Mouse (Mus musculus) limb, embryonic 14.5 days (tissue): ENCODE measurements around the gene Gm10392. TPM values are rescaled to one million over a fixed set of nuclear protein-coding genes. Genes with fewer than 3 reads are reported as not detected.

Experiments
- ATAC-seq: fragments of 200-750 bp; cut with Nextera tagmentation; 2 replicates; pipeline ENCODE4 v1.8.0; 2017; ENCODE audit warnings: low read depth, moderate number of reproducible peaks, moderate TSS enrichment; ENCODE audit not compliant: low FRiP score
- DNase-seq: peaks from one replicate; pipeline ENCODE4 v3.0.0-alpha.2; 2015; ENCODE audit warnings: low spot score
- H3K27ac ChIP-seq: fragments of 300-500 bp; sonication (generic); replicated peaks from 2 replicates; pipeline ENCODE4 v1.5.1; 2014; ENCODE audit warnings: low read depth, mild to moderate bottlenecking, low read length, moderate library complexity, mixed read lengths
- H3K27me3 ChIP-seq: fragments of 300-500 bp; sonication (generic); 2 replicates; pipeline ENCODE4 v1.6.1; 2014; ENCODE audit warnings: low read length, mixed read lengths; ENCODE audit not compliant: control insufficient read depth, insufficient read depth
- H3K36me3 ChIP-seq: fragments of 300-500 bp; sonication (generic); 2 replicates; pipeline ENCODE4 v1.6.1; 2014; ENCODE audit warnings: mild to moderate bottlenecking, low read length, moderate library complexity, mixed read lengths; ENCODE audit not compliant: control insufficient read depth, insufficient read depth
- H3K4me1 ChIP-seq: fragments of 300-500 bp; sonication (generic); 2 replicates; pipeline ENCODE4 v1.6.1; 2014; ENCODE audit warnings: antibody characterized with exemption, low read length, mixed read lengths; ENCODE audit not compliant: control insufficient read depth, insufficient read depth
- H3K4me2 ChIP-seq: fragments of 300-500 bp; sonication (generic); replicated peaks from 2 replicates; pipeline ENCODE4 v1.6.1; 2014; ENCODE audit warnings: low read depth, mild to moderate bottlenecking, low read length, moderate library complexity; ENCODE audit not compliant: severe bottlenecking
- H3K4me3 ChIP-seq: fragments of 300-500 bp; sonication (generic); replicated peaks from 2 replicates; pipeline ENCODE4 v1.5.1; 2014; ENCODE audit warnings: low read length
- H3K9ac ChIP-seq: fragments of 300-500 bp; sonication (generic); 2 replicates; pipeline ENCODE4 v1.6.1; 2014; ENCODE audit warnings: mild to moderate bottlenecking, low read depth, low read length, moderate library complexity; ENCODE audit not compliant: severe bottlenecking
- H3K9me3 ChIP-seq: fragments of 300-500 bp; sonication (generic); 2 replicates; pipeline ENCODE4 v1.6.1; 2016; ENCODE audit warnings: low read length; ENCODE audit not compliant: control insufficient read depth
- POLR2A ChIP-seq: fragments of 200-500 bp; IDR thresholded peaks from 2 replicates; pipeline ENCODE4 v1.8.0; 2012; ENCODE audit warnings: inconsistent platforms, mild to moderate bottlenecking, moderate library complexity, borderline replicate concordance; ENCODE audit not compliant: insufficient read depth, insufficient read length; ENCODE audit errors: extremely low read depth
- WGBS: fragments of 180-500 bp; shearing (Covaris S2); extraction: QIAGEN DNeasy Blood & Tissue Kit; methylation state at CpG from one replicate; pipeline ENCODE4 v1.1.7; 2014; 5-methylcytosine and 5-hydroxymethylcytosine counted together
- polyA plus RNA-seq, 2 experiments: library from polyadenylated mRNA; depleted of rRNA in 1 of 2; stranded (reverse) in 1 of 2; unstranded in 1 of 2; fragments of >200 nt; fragmentation: Nextera tagmentation in 1 of 2; extraction: Ambion mirVana in 1 of 2; gene quantifications; 2 replicates each; pipeline versions ENCODE4 v1.2.1 to v1.2.3; 2012 to 2014

The Gm10392 gene
- polyA plus RNA-seq, 2 experiments, result 0.12 TPM; not detected in 1

DNA sequence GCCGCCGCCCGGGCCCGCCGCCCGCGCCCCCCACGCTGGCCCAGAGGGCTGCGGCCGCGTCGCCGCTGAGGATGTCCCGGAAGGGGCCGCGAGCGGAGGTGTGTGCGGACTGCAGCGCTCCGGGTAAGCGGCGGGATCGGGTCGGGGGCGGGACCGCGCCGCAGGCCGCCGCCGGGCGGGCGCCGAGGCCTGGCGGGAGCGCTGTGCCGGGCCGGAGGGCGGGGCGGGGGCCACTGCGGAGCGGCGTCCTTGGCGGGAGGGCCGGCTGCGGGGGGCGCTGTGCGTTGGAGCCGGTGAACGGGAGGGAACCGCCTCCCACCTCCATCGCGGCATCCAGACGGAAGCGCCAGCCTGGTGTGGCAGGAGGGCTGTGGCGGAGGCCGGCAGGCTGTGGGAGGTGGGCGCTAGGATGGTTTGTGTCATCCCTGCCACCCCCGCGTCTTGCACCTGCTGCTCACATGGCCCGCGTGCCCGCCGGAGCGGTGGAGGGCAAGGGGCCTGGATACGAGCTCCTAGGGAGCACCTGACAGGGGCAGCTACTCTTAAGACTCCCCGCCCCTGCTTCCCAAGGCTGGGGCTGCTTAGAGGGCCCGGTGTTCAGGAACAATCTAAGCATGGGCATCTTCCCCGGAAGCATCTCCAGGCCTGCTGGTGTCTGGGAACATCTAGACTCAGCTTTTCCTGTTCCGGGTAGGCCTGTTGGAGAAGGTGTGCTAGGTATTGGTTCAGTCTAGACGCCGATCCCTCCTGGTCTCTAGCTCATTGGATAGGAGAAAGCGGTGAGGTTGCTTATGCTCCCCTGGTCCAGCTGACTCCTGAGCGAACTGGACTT, 25.3 kb downstream of the Gm10392 start, which contains the start of gene Git1:
Gene Git1, plus strand, starts transcription at position 51 of the 832 bp plus-strand sequence.
- ATAC-seq, result no peak
- Histone ChIP-seq H3K4me2 (peak within 1 kb of the TSS; percentile 95), H3K9ac (peak within 1 kb of the TSS; percentile 88), H3K9me3 (no peaks in the 10 kb centered on the region), H3K27me3 (no peaks in the 10 kb centered on the region), H3K4me3 (peak within 1 kb of the TSS; percentile 76), H3K27ac (peak within 1 kb of the TSS; percentile 80), H3K36me3 (no peaks in the 10 kb centered on the region), H3K4me1 (peaks cover 42% of the 10 kb centered on the region)
- WGBS, result 2% methylated on average over 29 of the region's 74 CpGs
- TF ChIP-seq POLR2A, result no peak
- no peak for DNase-seq

- ATAC-seq, result peak; percentile 78
- under 1% methylated on average over 20 of the region's 32 CpGs for WGBS
- peaks cover 50% of the 10 kb centered on the region for H3K4me1 ChIP-seq
Observed at GRCm38 (mm10) chr11:77492911-77493332, 26.1 kb downstream of the Gm10392 start.

GRCm38 (mm10) chr11:77492311-77492871, 26.6 kb downstream of the Gm10392 start:
- Histone ChIP-seq H3K9me3 (no peaks in the 10 kb centered on the region), H3K4me1 (peaks cover 54% of the 10 kb centered on the region), H3K4me2 (peak overlapping the region; percentile 95), H3K4me3 (peak overlapping the region; percentile 54), H3K9ac (peak overlapping the region; percentile 88), H3K27ac (peak overlapping the region; percentile 80), H3K27me3 (no peaks in the 10 kb centered on the region), H3K36me3 (0 out of 2 replicates have a peak, but pooled peaks cover 3% of the 10 kb centered on the region)
- 1% methylated on average over 18 of the region's 18 CpGs for WGBS
- DNase-seq, result no peak
- no peak for ATAC-seq
- TF ChIP-seq POLR2A, result no peak

More at GRCm38 (mm10) chr11:77492911-77493332, 26.1 kb downstream of the Gm10392 start:
- Histone ChIP-seq H3K27ac (peak overlapping the region; percentile 80), H3K36me3 (0 out of 2 replicates have a peak, but pooled peaks cover 2% of the 10 kb centered on the region), H3K9me3 (no peaks in the 10 kb centered on the region), H3K27me3 (no peaks in the 10 kb centered on the region), H3K4me2 (peak overlapping the region; percentile 95), H3K9ac (peak overlapping the region; percentile 88), H3K4me3 (peak overlapping the region; percentile 54)
- DNase-seq, result peak; percentile 95
- peak; percentile 65; the same call in 1 of the 2 replicates for TF ChIP-seq POLR2A

DNA sequence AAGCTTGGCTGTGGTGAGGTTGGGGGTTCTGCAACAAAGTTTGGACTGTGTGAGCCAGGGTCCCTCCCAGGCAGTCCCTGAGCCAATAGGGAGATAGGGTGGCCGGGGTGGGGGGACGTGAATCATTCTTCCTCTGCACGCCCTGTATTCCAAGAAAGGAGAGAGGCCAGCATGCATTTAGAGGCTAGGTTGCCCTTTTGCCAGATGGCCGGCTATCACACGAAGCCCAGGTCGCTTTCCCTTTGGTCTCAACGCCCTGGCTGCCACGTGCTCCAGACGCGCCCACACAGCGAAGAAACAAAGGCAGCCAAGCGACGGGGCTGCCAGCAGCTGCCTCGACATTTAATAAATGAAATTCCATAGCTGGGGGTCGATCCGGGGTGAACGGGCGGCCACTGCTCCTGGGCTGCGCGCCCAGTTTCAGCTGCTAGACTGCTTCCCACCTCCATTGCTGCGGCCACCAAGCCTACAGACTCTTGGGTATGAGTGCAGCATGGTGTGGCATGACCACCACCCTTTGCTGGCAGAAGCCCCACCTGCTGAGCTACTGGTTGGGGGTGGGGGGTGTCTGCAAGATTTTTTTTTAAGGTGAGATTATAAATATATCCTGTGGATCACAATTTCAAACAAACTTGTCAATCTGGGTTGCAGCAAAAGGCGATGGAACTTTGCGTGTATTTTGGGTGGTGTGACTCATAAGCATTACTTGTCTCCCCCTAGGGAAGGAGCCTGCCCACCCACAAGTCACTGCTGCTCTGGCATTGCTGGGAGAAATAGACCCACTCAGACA, 27.3 kb downstream of the Gm10392 start:
- 0 out of 2 replicates have a peak, but pooled peaks cover 3% of the 10 kb centered on the region for H3K36me3 ChIP-seq
- DNase-seq (peak; percentile 92), ATAC-seq (peak; percentile 80)
- 0 out of 2 replicates have a peak overlapping the region, but pooled peaks have one; percentile 3 for H3K9ac ChIP-seq
- H3K4me1 ChIP-seq, result peaks cover 54% of the 10 kb centered on the region
- H3K4me3 ChIP-seq, result peak overlapping the region; percentile 54
- H3K27me3 ChIP-seq, result no peaks in the 10 kb centered on the region
- peak overlapping the region; percentile 95 for H3K4me2 ChIP-seq
- H3K27ac ChIP-seq, result peak overlapping the region; percentile 80
- TF ChIP-seq POLR2A, result no peak
- H3K9me3 ChIP-seq, result no peaks in the 10 kb centered on the region
- WGBS, result under 1% methylated on average over 23 of the region's 23 CpGs

DNA sequence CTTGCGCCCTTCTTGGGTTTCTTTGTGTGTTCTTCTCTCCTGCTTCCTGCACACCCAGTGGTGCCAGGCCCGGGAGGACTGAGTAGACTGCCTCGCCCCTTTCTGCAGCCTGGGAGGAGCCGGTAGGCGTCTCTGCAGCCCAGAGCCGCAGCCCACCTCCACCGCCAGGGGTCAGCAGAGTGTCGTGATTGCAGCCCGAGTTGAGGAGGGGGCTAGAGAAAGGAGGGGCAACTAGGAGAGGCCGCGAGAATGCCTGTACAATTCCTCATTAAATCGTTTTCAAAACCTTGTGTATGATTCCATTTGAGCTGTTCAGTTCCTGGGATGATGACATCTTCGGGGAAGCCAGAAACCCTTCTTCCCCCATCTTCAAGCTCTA, 27.9 kb downstream of the Gm10392 start:
- WGBS, result under 1% methylated on average over 13 of the region's 13 CpGs
- peak; percentile 80 for ATAC-seq

More for the DNA sequence above, 27.9 kb downstream of the Gm10392 start:
- Histone ChIP-seq H3K4me2 (peak overlapping the region; percentile 95), H3K27me3 (no peaks in the 10 kb centered on the region), H3K9ac (0 out of 2 replicates have a peak overlapping the region, but pooled peaks have one; percentile 3), H3K4me3 (peak overlapping the region; percentile 54), H3K9me3 (no peaks in the 10 kb centered on the region), H3K27ac (peak overlapping the region; percentile 80), H3K4me1 (peaks cover 60% of the 10 kb centered on the region), H3K36me3 (0 out of 2 replicates have a peak, but pooled peaks cover 3% of the 10 kb centered on the region)
- peak; percentile 9; the same call in 1 of the 2 replicates for TF ChIP-seq POLR2A
- DNase-seq, result peak; percentile 94
